Mouse (Mus musculus): ENCODE results near the gene Cfap36. TPM values are rescaled to one million over a fixed set of nuclear protein-coding genes. Genes with fewer than 3 reads are reported as not detected.

Cfap36 gene
- total RNA-seq, 2 experiments from 2014 or later = 130 to 132 TPM

- peak; percentile 15 to 27 for DNase-seq (ENCODE audit: low spot score in 2 of 2)
- Histone ChIP-seq H3K27ac (peak overlapping the region; percentile 99), H3K4me3 (peak overlapping the region; percentile 90)
- TF ChIP-seq CTCF (conservative IDR thresholded peaks at IDR 0.05) = peak; percentile 72
Observed at GRCm38 (mm10) chr11:29173125-29173631, 74.0 kb downstream of the Cfap36 start.

GRCm38 (mm10) chr11:29172563-29173124, 74.6 kb downstream of the Cfap36 start, which contains the start of gene Ppp4r3b:
TSS of gene Ppp4r3b (plus strand) at chr11:29172890.
- Histone ChIP-seq H3K27ac (peak within 1 kb of the TSS; percentile 99), H3K4me3 (peak within 1 kb of the TSS; percentile 90)
- TF ChIP-seq CTCF (conservative IDR thresholded peaks at IDR 0.05) = peak; percentile 20; the same call in 1 of the 2 replicates
- DNase-seq (ENCODE audit: low spot score in 2 of 2) = peak; percentile 95 to 98

DNA sequence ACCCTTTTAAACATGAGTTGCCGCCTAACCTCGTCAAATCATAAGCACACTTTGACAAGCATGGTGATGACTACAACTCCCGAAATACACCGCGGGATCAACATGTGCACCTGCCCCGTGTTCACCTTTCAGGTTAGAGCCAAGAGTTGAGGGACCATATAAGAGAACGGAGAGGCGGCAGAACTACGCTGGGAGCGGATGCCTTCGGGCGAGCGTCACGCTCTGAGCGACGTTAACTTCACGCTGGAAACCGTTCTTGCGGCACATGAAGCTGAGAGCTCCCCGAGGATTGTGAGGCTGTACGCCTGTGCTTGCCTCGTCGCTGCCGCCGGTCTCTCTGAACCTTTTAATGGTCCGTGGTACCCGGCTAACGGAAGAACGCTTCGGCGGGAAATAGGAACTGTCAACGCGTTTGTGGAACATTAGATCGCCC, 75.2 kb downstream of the Cfap36 start:
- peak; percentile 63 to 64 for DNase-seq (ENCODE audit: low spot score in 2 of 2)
- peak overlapping the region; percentile 90 for H3K4me3 ChIP-seq
- peak overlapping the region; percentile 99 for H3K27ac ChIP-seq
- TF ChIP-seq CTCF (conservative IDR thresholded peaks at IDR 0.05) = no peak

Other genes starting within 250 kb of the Cfap36 start
- gene Pnpt1, start 116.7 kb downstream of the Cfap36 start, total RNA-seq (2021) = 10 to 100 TPM; 21.8 to 22.5 TPM
- 10 to 100 TPM; 50.3 to 55.9 TPM for gene Ppp4r3b, start 74.5 kb downstream of the Cfap36 start, total RNA-seq (2021)
- 10 to 100 TPM; 62.8 to 69.3 TPM for gene Ccdc88a, start 126.2 kb upstream of the Cfap36 start, total RNA-seq (2021)